Mouse (Mus musculus): ENCODE results near the gene Spef1. TPM values are rescaled to one million over a fixed set of nuclear protein-coding genes. Genes with fewer than 3 reads are reported as not detected.

Spef1 gene
- polyA plus RNA-seq, 1 experiment from 2014 or later = 1.1 TPM

GRCm38 (mm10) chr2:131168914-131169313, 18.2 kb downstream of the Spef1 start:
- 64% methylated on average over 1 of the region's 1 CpGs for WGBS (ENCODE audit: insufficient replicate concordance)
- no peaks in the 10 kb centered on the region for H3K36me3 ChIP-seq
- no peak overlapping the region for H3K27ac ChIP-seq
- no peak overlapping the region for H3K9ac ChIP-seq
- no peak for ATAC-seq
- H3K27me3 ChIP-seq (replicated peaks) = peaks cover 71% of the 10 kb centered on the region
- H3K9me3 ChIP-seq (replicated peaks) = no peaks in the 10 kb centered on the region
- H3K4me2 ChIP-seq = no peak overlapping the region
- peaks cover 23% of the 10 kb centered on the region for H3K4me1 ChIP-seq
- H3K4me3 ChIP-seq = no peak overlapping the region

GRCm38 (mm10) chr2:131167984-131168383, 19.1 kb downstream of the Spef1 start:
- Histone ChIP-seq H3K9me3 (replicated peaks) (no peaks in the 10 kb centered on the region), H3K36me3 (no peaks in the 10 kb centered on the region), H3K4me2 (no peak overlapping the region), H3K4me1 (peaks cover 23% of the 10 kb centered on the region), H3K27me3 (replicated peaks) (peaks cover 61% of the 10 kb centered on the region), H3K9ac (no peak overlapping the region), H3K27ac (no peak overlapping the region), H3K4me3 (no peak overlapping the region)
- no peak for ATAC-seq
- WGBS (ENCODE audit: insufficient replicate concordance) = 60% methylated on average over 6 of the region's 6 CpGs

- Histone ChIP-seq H3K27me3 (replicated peaks) (peaks cover 43% of the 10 kb centered on the region), H3K27ac (no peak overlapping the region), H3K4me1 (peaks cover 5% of the 10 kb centered on the region), H3K36me3 (no peaks in the 10 kb centered on the region), H3K4me2 (no peak overlapping the region), H3K4me3 (no peak overlapping the region), H3K9me3 (replicated peaks) (no peaks in the 10 kb centered on the region), H3K9ac (no peak overlapping the region)
- 80% methylated on average over 2 of the region's 2 CpGs for WGBS (ENCODE audit: insufficient replicate concordance)
- ATAC-seq = no peak
These were observed 20.9 kb downstream of the Spef1 start for GRCm38 (mm10) chr2:131166172-131166571.

DNA sequence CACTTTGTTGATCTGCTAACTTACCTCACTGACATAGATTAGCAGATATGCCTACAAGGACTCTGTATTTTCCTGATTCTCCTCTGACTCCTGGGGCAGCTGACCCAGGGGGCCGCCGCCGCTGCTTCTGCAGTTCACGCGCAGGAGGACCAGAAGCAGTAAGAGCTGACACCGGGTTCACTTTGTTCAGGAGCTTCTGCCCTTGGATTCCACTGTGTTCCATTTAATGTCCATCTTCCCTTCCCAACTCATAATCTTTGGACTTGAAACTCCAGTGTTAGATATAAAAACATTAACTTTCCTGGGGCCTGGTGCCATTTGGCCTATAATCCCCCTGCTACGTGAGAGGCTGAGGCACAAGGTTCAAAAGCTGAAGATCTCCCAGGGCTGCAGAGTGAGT, 23.2 kb downstream of the Spef1 start:
- Histone ChIP-seq H3K9ac (no peak overlapping the region), H3K9me3 (replicated peaks) (no peaks in the 10 kb centered on the region), H3K27me3 (replicated peaks) (peaks cover 21% of the 10 kb centered on the region), H3K4me2 (no peak overlapping the region), H3K4me1 (peaks cover 11% of the 10 kb centered on the region), H3K36me3 (no peaks in the 10 kb centered on the region), H3K27ac (no peak overlapping the region), H3K4me3 (no peak overlapping the region)
- WGBS (ENCODE audit: insufficient replicate concordance) = 68% methylated on average over 7 of the region's 7 CpGs
- no peak for ATAC-seq

DNA sequence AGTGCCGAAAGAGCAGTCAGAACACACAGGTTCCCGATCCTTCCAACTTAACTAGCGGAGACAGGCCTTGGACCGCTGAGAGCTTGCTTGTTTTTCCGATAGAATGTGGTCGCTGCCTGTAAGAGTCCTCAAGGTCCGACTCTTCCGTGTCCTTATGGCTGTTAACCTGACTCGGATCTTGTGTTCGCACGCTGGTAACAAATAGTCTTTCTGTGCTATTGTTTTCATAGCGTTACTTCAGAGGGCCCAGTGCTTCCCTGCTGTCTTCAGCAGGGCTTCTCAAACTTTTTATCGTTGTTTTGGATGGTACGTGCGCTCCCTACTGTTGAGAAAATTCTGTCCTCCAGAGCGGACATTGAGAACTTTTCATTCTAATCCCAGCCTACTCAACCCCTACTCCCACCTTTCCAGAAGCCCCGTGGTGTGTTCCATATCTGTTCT, 26.4 kb downstream of the Spef1 start:
- ATAC-seq = no peak
- peaks cover 43% of the 10 kb centered on the region for H3K4me1 ChIP-seq
- peak overlapping the region; percentile 81 for H3K9ac ChIP-seq
- H3K27ac ChIP-seq = peak overlapping the region; percentile 92
- H3K36me3 ChIP-seq = peaks cover 23% of the 10 kb centered on the region
- H3K4me2 ChIP-seq = peak overlapping the region; percentile 92
- 3% methylated on average over 17 of the region's 17 CpGs for WGBS (ENCODE audit: insufficient replicate concordance)
- peak overlapping the region; percentile 83 for H3K4me3 ChIP-seq
- no peaks in the 10 kb centered on the region for H3K27me3 ChIP-seq (replicated peaks)
- H3K9me3 ChIP-seq (replicated peaks) = no peaks in the 10 kb centered on the region

- H3K4me1 ChIP-seq = peaks cover 50% of the 10 kb centered on the region
- peak within 1 kb of the TSS; percentile 90 for H3K9ac ChIP-seq
- no peaks in the 10 kb centered on the region for H3K9me3 ChIP-seq (replicated peaks)
- peak within 1 kb of the TSS; percentile 92 for H3K4me2 ChIP-seq
- peak within 1 kb of the TSS; percentile 96 for H3K27ac ChIP-seq
- peak within 1 kb of the TSS; percentile 83 for H3K4me3 ChIP-seq
- H3K27me3 ChIP-seq (replicated peaks) = no peaks in the 10 kb centered on the region
- WGBS (ENCODE audit: insufficient replicate concordance) = under 1% methylated on average over 54 of the region's 54 CpGs
- peak; percentile 92 for ATAC-seq
- H3K36me3 ChIP-seq = peaks cover 30% of the 10 kb centered on the region
These were observed 27.0 kb downstream of the Spef1 start, which contains the start of gene 1700037H04Rik for GRCm38 (mm10) chr2:131159938-131160581. TSS of gene 1700037H04Rik (minus strand) at chr2:131160081.

DNA sequence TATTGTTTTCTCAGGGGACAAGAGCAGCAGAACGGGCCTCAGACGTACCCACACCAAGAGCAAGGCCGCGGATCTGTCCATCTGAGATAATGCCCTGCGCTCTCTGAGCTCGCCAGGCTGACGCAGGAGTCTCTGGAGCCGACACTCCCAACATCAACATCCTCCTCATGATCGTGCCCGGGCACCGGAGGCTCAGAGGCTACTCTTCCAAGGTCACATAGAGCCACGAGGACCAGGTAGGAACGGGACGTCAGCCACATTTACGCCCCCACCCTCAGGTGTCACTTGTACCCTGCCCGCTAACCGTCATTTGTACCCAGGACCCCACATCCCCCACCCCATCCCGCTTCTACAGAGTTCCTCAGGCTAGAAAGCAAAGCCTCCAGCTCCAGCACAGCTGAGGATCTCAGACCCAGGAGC, 27.6 kb downstream of the Spef1 start:
- H3K9ac ChIP-seq = peak overlapping the region; percentile 90
- H3K4me1 ChIP-seq = peaks cover 55% of the 10 kb centered on the region
- 0% methylated on average over 18 of the region's 18 CpGs for WGBS (ENCODE audit: insufficient replicate concordance)
- peaks cover 35% of the 10 kb centered on the region for H3K36me3 ChIP-seq
- no peaks in the 10 kb centered on the region for H3K9me3 ChIP-seq (replicated peaks)
- peak overlapping the region; percentile 96 for H3K27ac ChIP-seq
- H3K4me2 ChIP-seq = peak overlapping the region; percentile 87
- no peaks in the 10 kb centered on the region for H3K27me3 ChIP-seq (replicated peaks)
- peak; percentile 88 for ATAC-seq
- H3K4me3 ChIP-seq = peak overlapping the region; percentile 83

- Histone ChIP-seq H3K9ac (peak overlapping the region; percentile 90), H3K27me3 (replicated peaks) (no peaks in the 10 kb centered on the region), H3K9me3 (replicated peaks) (no peaks in the 10 kb centered on the region), H3K36me3 (peaks cover 59% of the 10 kb centered on the region), H3K4me1 (peaks cover 80% of the 10 kb centered on the region), H3K27ac (peak overlapping the region; percentile 96), H3K4me2 (peak overlapping the region; percentile 87), H3K4me3 (no peak overlapping the region)
- 91% methylated on average over 7 of the region's 7 CpGs for WGBS (ENCODE audit: insufficient replicate concordance)
- ATAC-seq = no peak
These were observed 30.1 kb downstream of the Spef1 start for GRCm38 (mm10) chr2:131156987-131157386.

DNA sequence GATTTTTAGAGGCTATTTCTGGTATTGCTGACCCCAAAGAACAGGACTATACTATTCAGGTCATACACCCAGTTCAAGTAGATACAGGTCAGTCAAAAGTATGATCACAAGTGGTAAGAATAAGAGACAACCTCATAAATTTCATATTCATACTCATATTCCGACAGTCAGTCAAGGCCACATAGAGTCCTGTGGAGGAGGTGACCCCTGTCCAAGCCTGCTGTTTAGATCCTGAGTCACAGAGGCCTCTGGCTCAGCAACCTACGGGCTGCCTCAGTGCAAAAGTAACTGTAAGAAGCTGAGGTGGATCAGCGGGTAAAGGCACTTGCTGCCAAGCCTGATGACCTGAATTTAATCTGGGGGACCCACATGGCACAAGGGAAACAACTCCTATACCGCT, 33.0 kb downstream of the Spef1 start:
- 84% methylated on average over 4 of the region's 4 CpGs for WGBS (ENCODE audit: insufficient replicate concordance)
- H3K4me1 ChIP-seq = peaks cover 89% of the 10 kb centered on the region
- H3K9ac ChIP-seq = no peak overlapping the region
- peaks cover 88% of the 10 kb centered on the region for H3K36me3 ChIP-seq
- H3K4me2 ChIP-seq = no peak overlapping the region
- no peaks in the 10 kb centered on the region for H3K27me3 ChIP-seq (replicated peaks)
- H3K27ac ChIP-seq = peak overlapping the region; percentile 85; the same call in 1 of the 2 replicates
- H3K9me3 ChIP-seq (replicated peaks) = no peaks in the 10 kb centered on the region
- ATAC-seq = no peak
- H3K4me3 ChIP-seq = no peak overlapping the region

GRCm38 (mm10) chr2:131152166-131152730, 34.8 kb downstream of the Spef1 start:
- peaks cover 98% of the 10 kb centered on the region for H3K36me3 ChIP-seq
- peak overlapping the region; percentile 53 for H3K9ac ChIP-seq
- peak overlapping the region; percentile 48 for H3K4me2 ChIP-seq
- no peak overlapping the region for H3K4me3 ChIP-seq
- ATAC-seq = peak; percentile 96
- H3K4me1 ChIP-seq = peaks cover 81% of the 10 kb centered on the region
- peak overlapping the region; percentile 85 for H3K27ac ChIP-seq
- no peaks in the 10 kb centered on the region for H3K27me3 ChIP-seq (replicated peaks)
- no peaks in the 10 kb centered on the region for H3K9me3 ChIP-seq (replicated peaks)
- WGBS (ENCODE audit: insufficient replicate concordance) = 43% methylated on average over 7 of the region's 7 CpGs

DNA sequence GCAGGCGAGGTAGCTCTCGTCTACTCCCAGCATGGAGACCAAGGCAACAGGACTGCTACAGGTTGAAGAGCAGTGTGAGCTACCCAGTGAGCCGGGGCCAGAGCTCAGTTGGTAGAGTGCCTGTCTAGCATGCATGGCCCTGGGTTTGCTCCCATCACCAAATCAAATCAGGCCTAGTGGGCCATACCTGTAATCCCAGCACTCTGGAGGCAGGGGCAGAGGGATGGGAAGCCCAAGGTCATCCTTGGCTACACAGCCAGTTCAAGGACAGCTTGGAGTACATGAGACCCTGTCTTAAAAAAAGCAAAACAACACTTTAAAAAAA, 37.9 kb downstream of the Spef1 start:
- ATAC-seq = no peak
- H3K27ac ChIP-seq = no peak overlapping the region; the same call in 1 of the 2 replicates

DNA sequence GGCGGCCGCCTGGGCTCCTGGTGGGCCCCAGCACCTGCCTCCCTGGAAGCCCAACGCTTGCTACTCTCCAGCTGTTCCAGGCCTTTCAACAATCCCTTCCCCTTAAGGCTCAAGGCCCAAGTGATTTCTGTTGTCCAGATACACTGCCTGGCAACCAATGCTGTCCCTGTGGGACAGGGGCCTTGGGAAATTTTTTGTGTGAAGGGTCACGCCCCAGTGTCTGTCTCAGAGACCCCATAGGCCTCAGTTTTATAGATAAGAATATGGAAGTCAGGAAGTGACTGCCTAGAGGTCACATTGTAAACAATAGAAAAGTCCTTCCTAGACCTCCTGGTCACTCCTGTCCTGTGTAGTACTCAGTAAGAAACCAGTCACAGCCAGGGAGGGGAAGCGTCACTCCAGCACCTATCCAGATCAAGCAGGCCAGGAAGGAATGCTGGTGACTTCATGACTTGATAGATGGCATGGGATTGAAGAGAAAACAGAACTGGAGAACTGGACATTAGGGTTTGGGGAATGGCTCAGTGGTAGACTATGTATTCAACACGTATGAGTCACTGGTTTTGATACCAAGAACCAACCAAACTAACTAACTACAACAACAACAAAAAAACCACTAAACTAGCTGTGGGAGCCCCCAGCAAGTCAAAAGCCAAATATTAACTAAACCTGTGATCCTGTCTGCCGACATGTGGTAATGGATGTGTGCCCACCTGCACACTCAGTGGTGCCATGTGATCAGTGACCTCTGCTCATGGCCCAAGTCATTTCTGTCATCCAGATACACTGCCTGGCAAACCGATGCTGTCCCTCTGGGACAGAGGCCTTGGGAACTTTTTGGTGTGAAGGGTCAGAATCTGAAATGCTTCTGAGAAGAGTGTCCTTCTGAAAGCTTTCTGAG, 38.5 kb downstream of the Spef1 start:
- H3K4me1 ChIP-seq = peaks cover 61% of the 10 kb centered on the region
- H3K27me3 ChIP-seq (replicated peaks) = no peaks in the 10 kb centered on the region
- 86% methylated on average over 8 of the region's 8 CpGs for WGBS (ENCODE audit: insufficient replicate concordance)
- no peak overlapping the region for H3K4me3 ChIP-seq
- H3K9ac ChIP-seq = no peak overlapping the region
- H3K9me3 ChIP-seq (replicated peaks) = no peaks in the 10 kb centered on the region
- peaks cover 97% of the 10 kb centered on the region for H3K36me3 ChIP-seq
- no peak for ATAC-seq
- no peak overlapping the region for H3K4me2 ChIP-seq
- 0 out of 2 replicates have a peak overlapping the region, but pooled peaks have one; percentile 15 for H3K27ac ChIP-seq

More for the DNA sequence above, 37.9 kb downstream of the Spef1 start:
- Histone ChIP-seq H3K36me3 (peaks cover 98% of the 10 kb centered on the region), H3K4me3 (no peak overlapping the region), H3K9me3 (replicated peaks) (no peaks in the 10 kb centered on the region), H3K9ac (no peak overlapping the region), H3K27me3 (replicated peaks) (no peaks in the 10 kb centered on the region), H3K4me2 (no peak overlapping the region), H3K4me1 (peaks cover 68% of the 10 kb centered on the region)
- WGBS (ENCODE audit: insufficient replicate concordance) = 92% methylated on average over 3 of the region's 3 CpGs

Measured in liver, embryonic 12.5 days (tissue).